Mouse (Mus musculus) megakaryocyte, embryonic 14.5 days (primary cell): ENCODE results near the gene Gas2l2.

ENCODE experiments used
- FLI1 ChIP-seq: IDR thresholded peaks from 2 replicates; pipeline ENCODE4 v1.6.1; 2012; ENCODE audit warnings: low read length, inconsistent platforms, mixed read lengths
- GATA1 ChIP-seq: IDR thresholded peaks from 3 replicates; pipeline ENCODE4 v1.6.1; 2012; ENCODE audit warnings: mixed read lengths, low read length, inconsistent platforms, borderline replicate concordance

DNA sequence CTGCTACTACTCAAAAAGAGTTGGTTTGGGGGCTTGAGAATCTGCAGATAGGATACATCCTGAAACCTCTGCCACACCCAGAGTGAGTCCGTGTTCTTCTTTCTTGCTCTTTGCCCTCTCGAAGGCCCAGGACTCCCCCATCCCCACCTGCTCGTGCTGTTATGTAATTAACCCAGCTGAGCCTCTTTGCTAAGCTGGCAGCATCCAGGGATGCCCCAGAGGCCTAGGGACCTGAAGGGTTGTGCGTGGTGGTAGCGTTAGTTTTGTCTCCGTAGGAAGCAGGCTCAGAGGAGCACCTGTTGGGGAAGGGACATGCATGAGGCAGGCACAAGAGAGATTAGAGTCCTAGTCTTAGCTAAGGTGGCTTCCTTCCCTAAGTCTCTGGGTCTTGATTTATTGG, 18.7 kb downstream of the Gas2l2 start:
- TF ChIP-seq GATA1 (no peak), FLI1 (no peak)
